Mouse (Mus musculus): ENCODE measurements around the gene Camk2d. TPM values are rescaled to one million over a fixed set of nuclear protein-coding genes. Genes with fewer than 3 reads are reported as not detected.

Gene Camk2d
- polyA plus RNA-seq, 1 experiment from 2014 or later: 37.8 TPM

GRCm38 (mm10) chr3:126597596-126598328, 1.7 kb downstream of the Camk2d start:
- H3K9ac ChIP-seq: peak overlapping the region; percentile 90
- H3K4me2 ChIP-seq (replicated peaks): peak overlapping the region; percentile 80
- H3K36me3 ChIP-seq: 0 out of 2 replicates have a peak, but pooled peaks cover 2% of the 10 kb centered on the region
- no peaks in the 10 kb centered on the region for H3K9me3 ChIP-seq
- WGBS: under 1% methylated on average over 29 of the region's 29 CpGs
- H3K27ac ChIP-seq: peak overlapping the region; percentile 99
- no peaks in the 10 kb centered on the region for H3K4me1 ChIP-seq (replicated peaks)
- peak overlapping the region; percentile 84 for H3K4me3 ChIP-seq (replicated peaks)
- no peaks in the 10 kb centered on the region for H3K27me3 ChIP-seq (replicated peaks)
- no peak; the same call in 1 of the 2 replicates for ATAC-seq

GRCm38 (mm10) chr3:126598329-126598676, 2.2 kb downstream of the Camk2d start:
- Histone ChIP-seq H3K4me3 (replicated peaks) (peak overlapping the region; percentile 84), H3K27ac (no peak overlapping the region), H3K9me3 (no peaks in the 10 kb centered on the region), H3K4me2 (replicated peaks) (peak overlapping the region; percentile 80), H3K4me1 (replicated peaks) (no peaks in the 10 kb centered on the region), H3K36me3 (0 out of 2 replicates have a peak, but pooled peaks cover 2% of the 10 kb centered on the region), H3K27me3 (replicated peaks) (no peaks in the 10 kb centered on the region), H3K9ac (peak overlapping the region; percentile 90)
- ATAC-seq: no peak
- WGBS: 7% methylated on average over 5 of the region's 5 CpGs

- 73% methylated on average over 3 of the region's 3 CpGs for WGBS
- H3K36me3 ChIP-seq: 0 out of 2 replicates have a peak, but pooled peaks cover 2% of the 10 kb centered on the region
- H3K27ac ChIP-seq: no peak overlapping the region
- H3K9ac ChIP-seq: no peak overlapping the region
- H3K27me3 ChIP-seq (replicated peaks): no peaks in the 10 kb centered on the region
- H3K4me2 ChIP-seq (replicated peaks): peak overlapping the region; percentile 80
- no peaks in the 10 kb centered on the region for H3K4me1 ChIP-seq (replicated peaks)
- no peak for ATAC-seq
- no peak overlapping the region for H3K4me3 ChIP-seq (replicated peaks)
- H3K9me3 ChIP-seq: no peaks in the 10 kb centered on the region
Measured at GRCm38 (mm10) chr3:126598881-126599280, 2.8 kb downstream of the Camk2d start.

- Histone ChIP-seq H3K9ac (no peak overlapping the region), H3K36me3 (0 out of 2 replicates have a peak, but pooled peaks cover 2% of the 10 kb centered on the region), H3K4me3 (replicated peaks) (no peak overlapping the region), H3K9me3 (no peaks in the 10 kb centered on the region), H3K27me3 (replicated peaks) (no peaks in the 10 kb centered on the region), H3K27ac (no peak overlapping the region), H3K4me1 (replicated peaks) (no peaks in the 10 kb centered on the region), H3K4me2 (replicated peaks) (no peak overlapping the region)
- 72% methylated on average over 2 of the region's 2 CpGs for WGBS
- no peak for ATAC-seq
Measured at GRCm38 (mm10) chr3:126599335-126599734, 3.2 kb downstream of the Camk2d start.

- Histone ChIP-seq H3K4me1 (replicated peaks) (no peaks in the 10 kb centered on the region), H3K9ac (no peak overlapping the region), H3K27me3 (replicated peaks) (no peaks in the 10 kb centered on the region), H3K4me2 (replicated peaks) (no peak overlapping the region), H3K4me3 (replicated peaks) (no peak overlapping the region), H3K27ac (no peak overlapping the region), H3K36me3 (0 out of 2 replicates have a peak, but pooled peaks cover 2% of the 10 kb centered on the region), H3K9me3 (no peaks in the 10 kb centered on the region)
- 55% methylated on average over 10 of the region's 10 CpGs for WGBS
- ATAC-seq: no peak
Measured at GRCm38 (mm10) chr3:126599936-126600335, 3.8 kb downstream of the Camk2d start.

GRCm38 (mm10) chr3:126602772-126603171, 6.7 kb downstream of the Camk2d start:
- Histone ChIP-seq H3K27ac (no peak overlapping the region), H3K4me1 (replicated peaks) (peaks cover 3% of the 10 kb centered on the region; the same call in 1 of the 2 replicates)
- WGBS: 69% methylated on average over 11 of the region's 11 CpGs

GRCm38 (mm10) chr3:126604656-126605434, 8.7 kb downstream of the Camk2d start:
- H3K9ac ChIP-seq: no peak overlapping the region
- no peak for ATAC-seq
- 88% methylated on average over 9 of the region's 9 CpGs for WGBS

More at GRCm38 (mm10) chr3:126602772-126603171, 6.7 kb downstream of the Camk2d start:
- ATAC-seq: no peak
- H3K9ac ChIP-seq: no peak overlapping the region
- H3K36me3 ChIP-seq: 0 out of 2 replicates have a peak, but pooled peaks cover 2% of the 10 kb centered on the region
- no peak overlapping the region for H3K4me2 ChIP-seq (replicated peaks)
- no peaks in the 10 kb centered on the region for H3K9me3 ChIP-seq
- H3K4me3 ChIP-seq (replicated peaks): no peak overlapping the region
- no peaks in the 10 kb centered on the region for H3K27me3 ChIP-seq (replicated peaks)

GRCm38 (mm10) chr3:126609310-126609709, 13.2 kb downstream of the Camk2d start:
- H3K9ac ChIP-seq: no peak overlapping the region
- WGBS: 46% methylated on average over 5 of the region's 5 CpGs
- ATAC-seq: no peak
- H3K36me3 ChIP-seq: no peaks in the 10 kb centered on the region
- no peak overlapping the region for H3K4me3 ChIP-seq (replicated peaks)
- H3K4me2 ChIP-seq (replicated peaks): no peak overlapping the region
- peaks cover 9% of the 10 kb centered on the region; the same call in 1 of the 2 replicates for H3K4me1 ChIP-seq (replicated peaks)
- no peaks in the 10 kb centered on the region for H3K9me3 ChIP-seq
- peak overlapping the region; percentile 41; the same call in 1 of the 2 replicates for H3K27ac ChIP-seq
- H3K27me3 ChIP-seq (replicated peaks): no peaks in the 10 kb centered on the region

More at GRCm38 (mm10) chr3:126604656-126605434, 8.7 kb downstream of the Camk2d start:
- H3K4me1 ChIP-seq (replicated peaks): peaks cover 3% of the 10 kb centered on the region; the same call in 1 of the 2 replicates
- H3K9me3 ChIP-seq: no peaks in the 10 kb centered on the region
- 0 out of 2 replicates have a peak, but pooled peaks cover 2% of the 10 kb centered on the region for H3K36me3 ChIP-seq
- H3K27ac ChIP-seq: no peak overlapping the region
- H3K4me2 ChIP-seq (replicated peaks): no peak overlapping the region
- H3K27me3 ChIP-seq (replicated peaks): no peaks in the 10 kb centered on the region
- H3K4me3 ChIP-seq (replicated peaks): no peak overlapping the region

GRCm38 (mm10) chr3:126609795-126610451, 13.8 kb downstream of the Camk2d start:
- Histone ChIP-seq H3K36me3 (no peaks in the 10 kb centered on the region), H3K4me3 (replicated peaks) (no peak overlapping the region), H3K9ac (no peak overlapping the region), H3K27ac (peak overlapping the region; percentile 56), H3K9me3 (no peaks in the 10 kb centered on the region), H3K27me3 (replicated peaks) (no peaks in the 10 kb centered on the region), H3K4me2 (replicated peaks) (peak overlapping the region; percentile 26; the same call in 1 of the 2 replicates), H3K4me1 (replicated peaks) (peaks cover 10% of the 10 kb centered on the region; the same call in 1 of the 2 replicates)
- WGBS: 62% methylated on average over 14 of the region's 14 CpGs
- ATAC-seq: peak; percentile 92

- H3K27ac ChIP-seq: peak overlapping the region; percentile 75
- H3K4me1 ChIP-seq (replicated peaks): peaks cover 9% of the 10 kb centered on the region; the same call in 1 of the 2 replicates
- H3K9me3 ChIP-seq: no peaks in the 10 kb centered on the region
- no peak overlapping the region for H3K9ac ChIP-seq
- peak; percentile 67 for ATAC-seq
- 22% methylated on average over 7 of the region's 7 CpGs for WGBS
- peak overlapping the region; percentile 43 for H3K4me2 ChIP-seq (replicated peaks)
- no peaks in the 10 kb centered on the region for H3K27me3 ChIP-seq (replicated peaks)
- H3K36me3 ChIP-seq: no peaks in the 10 kb centered on the region
- H3K4me3 ChIP-seq (replicated peaks): no peak overlapping the region
Measured at GRCm38 (mm10) chr3:126611624-126612023, 15.5 kb downstream of the Camk2d start.

GRCm38 (mm10) chr3:126612748-126613509, 16.8 kb downstream of the Camk2d start:
- Histone ChIP-seq H3K9ac (no peak overlapping the region), H3K4me2 (replicated peaks) (no peak overlapping the region), H3K36me3 (no peaks in the 10 kb centered on the region), H3K4me3 (replicated peaks) (no peak overlapping the region), H3K27me3 (replicated peaks) (no peaks in the 10 kb centered on the region), H3K9me3 (no peaks in the 10 kb centered on the region), H3K27ac (peak overlapping the region; percentile 23; the same call in 1 of the 2 replicates), H3K4me1 (replicated peaks) (0 out of 2 replicates have a peak, but pooled peaks cover 7% of the 10 kb centered on the region)
- WGBS: 59% methylated on average over 4 of the region's 4 CpGs
- no peak for ATAC-seq
